Mouse (Mus musculus) kidney, embryonic 14.5 days (tissue): ENCODE measurements around the gene Fa2h. TPM values are rescaled to one million over a fixed set of nuclear protein-coding genes. Genes with fewer than 3 reads are reported as not detected.
A peak's percentile ranks its signal among the peaks of the same experiment; 100 is the strongest.

ENCODE experiments used
- ATAC-seq: fragments of 200-750 bp; cut with Nextera tagmentation; 2 replicates; pipeline ENCODE4 v1.8.0; 2017; ENCODE audit warnings: moderate number of reproducible peaks, mild to moderate bottlenecking, moderate TSS enrichment, moderate library complexity; ENCODE audit not compliant: low FRiP score, low TSS enrichment
- H3K27ac ChIP-seq: fragments of 300-500 bp; sonication (generic); 2 replicates; pipeline ENCODE4 v1.5.1; 2014; ENCODE audit warnings: low read depth, mild to moderate bottlenecking, low read length, moderate library complexity, mixed read lengths
- H3K27me3 ChIP-seq: fragments of 300-500 bp; sonication (generic); 2 replicates; pipeline ENCODE4 v1.6.1; 2014; ENCODE audit warnings: mild to moderate bottlenecking, low read length; ENCODE audit not compliant: control insufficient read depth, insufficient read depth
- H3K36me3 ChIP-seq: fragments of 300-500 bp; sonication (generic); 2 replicates; pipeline ENCODE4 v1.6.1; 2014; ENCODE audit warnings: low read length, mixed read lengths; ENCODE audit not compliant: control insufficient read depth, insufficient read depth
- H3K4me1 ChIP-seq: fragments of 300-500 bp; sonication (generic); 2 replicates; pipeline ENCODE4 v1.6.1; 2014; ENCODE audit warnings: low read length, mixed read lengths; ENCODE audit not compliant: control insufficient read depth, insufficient read depth
- H3K4me2 ChIP-seq: fragments of 300-500 bp; sonication (generic); replicated peaks from 2 replicates; pipeline ENCODE4 v1.6.1; 2014; ENCODE audit warnings: low read depth, mild to moderate bottlenecking, low read length
- H3K4me3 ChIP-seq: fragments of 300-500 bp; sonication (generic); 2 replicates; pipeline ENCODE4 v1.5.1; 2014; ENCODE audit warnings: mild to moderate bottlenecking, low read length
- H3K9ac ChIP-seq: fragments of 300-500 bp; sonication (generic); 2 replicates; pipeline ENCODE4 v1.6.1; 2014; ENCODE audit warnings: low read depth, mild to moderate bottlenecking, low read length, moderate library complexity
- H3K9me3 ChIP-seq: fragments of 300-500 bp; sonication (generic); 2 replicates; pipeline ENCODE4 v1.6.1; 2016; ENCODE audit warnings: low read length; ENCODE audit not compliant: control insufficient read depth
- WGBS: fragments of 180-500 bp; shearing (Covaris S2); extraction: QIAGEN DNeasy Blood & Tissue Kit; methylation state at CpG from one replicate; pipeline ENCODE4 v1.1.7; 2014; 5-methylcytosine and 5-hydroxymethylcytosine counted together
- polyA plus RNA-seq: library from polyadenylated mRNA; unstranded; fragments of >200 nt; fragmentation: Nextera tagmentation; extraction: Ambion mirVana; gene quantifications from 2 replicates; pipeline ENCODE4 v1.2.1, GENCODE M21; 2014

Gene Fa2h
- polyA plus RNA-seq, 1 experiment from 2014 or later, result 0.84 TPM

GRCm38 (mm10) chr8:111417222-111417621 lies 23.6 kb upstream of the Fa2h start:
- H3K4me1 ChIP-seq, result no peaks in the 10 kb centered on the region
- no peaks in the 10 kb centered on the region for H3K27me3 ChIP-seq
- no peaks in the 10 kb centered on the region for H3K9me3 ChIP-seq
- H3K36me3 ChIP-seq, result no peaks in the 10 kb centered on the region
- H3K27ac ChIP-seq, result no peak overlapping the region
- no peak for ATAC-seq
- H3K4me3 ChIP-seq, result no peak overlapping the region
- H3K4me2 ChIP-seq, result no peak overlapping the region
- H3K9ac ChIP-seq, result no peak overlapping the region
- WGBS, result 86% methylated on average over 10 of the region's 10 CpGs

- H3K4me2 ChIP-seq, result no peak overlapping the region
- H3K27ac ChIP-seq, result no peak overlapping the region
- H3K4me1 ChIP-seq, result no peaks in the 10 kb centered on the region
- H3K9ac ChIP-seq, result no peak overlapping the region
- H3K36me3 ChIP-seq, result no peaks in the 10 kb centered on the region
- ATAC-seq, result no peak
- no peaks in the 10 kb centered on the region for H3K9me3 ChIP-seq
- no peaks in the 10 kb centered on the region; the same call in 1 of the 2 replicates for H3K27me3 ChIP-seq
- H3K4me3 ChIP-seq, result no peak overlapping the region
- 45% methylated on average over 4 of the region's 4 CpGs for WGBS
These were observed 9.8 kb upstream of the Fa2h start for GRCm38 (mm10) chr8:111403391-111403790.

DNA sequence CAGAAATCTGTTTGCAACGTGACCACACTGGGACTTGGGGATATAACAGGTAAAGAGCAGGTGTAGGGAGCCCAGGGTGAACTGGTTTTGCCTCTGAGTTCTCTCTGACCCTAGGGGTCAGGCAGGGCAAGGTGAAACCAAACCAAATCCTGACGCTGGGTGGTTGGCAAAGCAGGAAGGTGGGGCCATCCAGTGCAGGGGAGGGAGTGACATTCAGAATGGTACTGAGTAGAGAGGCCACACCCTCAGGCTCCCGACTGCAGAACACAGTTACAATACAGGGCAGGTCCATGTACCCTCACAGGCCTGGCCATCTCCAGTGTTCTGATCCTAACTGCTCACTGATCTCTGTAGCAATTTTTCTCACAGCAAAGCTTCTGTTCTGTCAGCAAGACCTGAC lies 2.4 kb downstream of the Fa2h start:
- Histone ChIP-seq H3K36me3 (no peaks in the 10 kb centered on the region), H3K4me1 (peaks cover 4% of the 10 kb centered on the region; the same call in 1 of the 2 replicates), H3K9me3 (no peaks in the 10 kb centered on the region), H3K9ac (no peak overlapping the region), H3K4me2 (no peak overlapping the region), H3K27me3 (peaks cover 43% of the 10 kb centered on the region), H3K4me3 (no peak overlapping the region), H3K27ac (no peak overlapping the region)
- 27% methylated on average over 3 of the region's 3 CpGs for WGBS
- ATAC-seq, result no peak

DNA sequence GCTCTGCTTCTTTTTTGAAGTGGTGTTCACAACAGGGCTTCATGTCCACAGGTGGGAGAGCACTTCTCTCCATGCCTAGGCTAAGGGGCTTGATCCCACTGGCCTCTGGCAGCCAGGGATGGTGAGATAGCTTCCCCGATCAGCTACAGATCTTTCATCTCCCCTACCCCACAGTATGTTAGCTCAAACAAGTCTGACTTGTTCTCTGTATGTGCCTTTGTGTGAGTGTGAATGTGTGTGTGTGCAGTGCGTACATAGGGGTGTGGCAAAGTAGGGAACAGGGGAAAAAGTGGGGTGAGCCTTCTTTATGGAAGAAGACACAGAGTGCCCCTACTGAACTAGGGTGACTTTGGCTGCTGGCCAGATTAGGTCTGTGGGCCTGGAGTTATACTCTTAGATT lies 2.8 kb downstream of the Fa2h start:
- no peak overlapping the region for H3K4me3 ChIP-seq
- no peaks in the 10 kb centered on the region for H3K9me3 ChIP-seq
- H3K4me1 ChIP-seq, result peaks cover 4% of the 10 kb centered on the region; the same call in 1 of the 2 replicates
- WGBS, result 72% methylated on average over 2 of the region's 2 CpGs
- H3K4me2 ChIP-seq, result no peak overlapping the region
- no peak overlapping the region for H3K27ac ChIP-seq
- no peak overlapping the region for H3K9ac ChIP-seq
- H3K27me3 ChIP-seq, result peaks cover 42% of the 10 kb centered on the region
- H3K36me3 ChIP-seq, result no peaks in the 10 kb centered on the region
- ATAC-seq, result no peak

DNA sequence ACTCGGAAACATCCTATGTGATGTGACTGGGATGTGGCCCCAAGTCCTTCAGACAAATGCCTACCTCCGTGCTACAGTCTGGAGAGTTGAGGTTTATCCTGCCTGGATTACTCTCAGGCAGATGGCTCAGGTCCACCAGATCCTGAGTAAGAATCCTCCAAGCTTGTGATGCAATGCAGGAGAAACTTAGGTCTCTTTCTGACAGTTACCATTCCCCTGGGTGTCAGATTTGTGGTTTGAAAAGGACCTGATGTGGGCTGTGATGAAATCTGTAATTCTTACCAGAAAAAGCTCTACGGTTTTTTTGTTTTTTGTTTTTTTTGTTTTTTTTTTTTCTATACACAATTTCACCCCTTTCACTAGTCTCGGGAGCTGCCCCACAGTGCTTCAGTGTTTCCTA lies 4.0 kb downstream of the Fa2h start:
- no peak overlapping the region for H3K4me2 ChIP-seq
- H3K9me3 ChIP-seq, result no peaks in the 10 kb centered on the region
- WGBS, result 88% methylated on average over 4 of the region's 4 CpGs
- H3K27ac ChIP-seq, result no peak overlapping the region
- peaks cover 4% of the 10 kb centered on the region; the same call in 1 of the 2 replicates for H3K4me1 ChIP-seq
- no peak overlapping the region for H3K4me3 ChIP-seq
- peaks cover 33% of the 10 kb centered on the region for H3K27me3 ChIP-seq
- no peaks in the 10 kb centered on the region for H3K36me3 ChIP-seq
- H3K9ac ChIP-seq, result no peak overlapping the region
- ATAC-seq, result no peak

GRCm38 (mm10) chr8:111385915-111386314 lies 7.7 kb downstream of the Fa2h start:
- Histone ChIP-seq H3K4me3 (no peak overlapping the region), H3K9ac (no peak overlapping the region), H3K9me3 (no peaks in the 10 kb centered on the region), H3K4me1 (no peaks in the 10 kb centered on the region), H3K36me3 (no peaks in the 10 kb centered on the region), H3K4me2 (no peak overlapping the region), H3K27ac (no peak overlapping the region), H3K27me3 (peaks cover 3% of the 10 kb centered on the region; the same call in 1 of the 2 replicates)
- no peak for ATAC-seq
- 69% methylated on average over 9 of the region's 9 CpGs for WGBS

DNA sequence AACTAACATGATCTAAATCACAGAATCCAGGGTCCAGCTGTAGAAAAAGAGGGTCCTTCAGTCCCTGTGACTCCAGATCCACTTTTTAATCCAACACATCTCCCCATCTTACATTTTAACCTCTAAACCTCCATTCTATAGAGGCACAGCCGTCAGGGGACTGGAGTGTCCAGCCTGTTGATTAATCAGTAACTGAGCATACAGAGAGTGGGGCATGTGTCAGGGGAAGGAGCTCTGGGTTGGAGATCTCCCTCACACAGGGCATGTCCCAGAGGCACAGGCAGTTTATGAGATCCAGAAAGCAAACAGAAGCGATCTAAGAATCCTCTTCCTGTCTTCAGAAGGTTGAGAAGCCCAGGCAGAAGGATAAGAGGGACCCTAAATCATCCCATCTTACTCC lies 9.0 kb downstream of the Fa2h start:
- Histone ChIP-seq H3K27ac (no peak overlapping the region), H3K9me3 (no peaks in the 10 kb centered on the region), H3K36me3 (no peaks in the 10 kb centered on the region), H3K27me3 (no peaks in the 10 kb centered on the region), H3K9ac (no peak overlapping the region), H3K4me2 (0 out of 2 replicates have a peak overlapping the region, but pooled peaks have one; percentile 5), H3K4me1 (no peaks in the 10 kb centered on the region), H3K4me3 (no peak overlapping the region)
- peak; percentile 64; the same call in 1 of the 2 replicates for ATAC-seq
- 24% methylated on average over 2 of the region's 2 CpGs for WGBS

DNA sequence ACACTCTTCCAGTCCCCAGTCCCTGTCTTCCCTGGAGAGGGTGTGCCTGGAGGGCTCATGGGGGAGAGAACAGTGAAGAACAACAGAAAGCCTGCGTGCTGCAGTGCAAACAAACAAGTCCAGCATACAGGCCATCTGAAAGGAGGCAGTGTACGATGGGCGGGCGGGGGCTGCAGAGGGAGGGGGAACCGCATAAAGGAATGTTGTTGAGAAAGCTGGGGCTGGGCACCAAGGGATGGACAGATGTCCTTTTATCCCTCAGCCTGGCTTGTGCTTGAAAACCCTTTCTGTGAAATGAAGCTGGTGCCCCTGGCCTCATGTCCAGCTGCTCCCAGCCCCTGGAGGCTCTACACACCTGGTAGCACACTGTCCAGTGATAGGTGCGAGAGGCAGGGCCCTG lies 18.4 kb downstream of the Fa2h start:
- no peak overlapping the region for H3K4me2 ChIP-seq
- no peak overlapping the region for H3K9ac ChIP-seq
- H3K4me3 ChIP-seq, result no peak overlapping the region
- H3K9me3 ChIP-seq, result no peaks in the 10 kb centered on the region
- no peaks in the 10 kb centered on the region for H3K4me1 ChIP-seq
- H3K36me3 ChIP-seq, result no peaks in the 10 kb centered on the region
- WGBS, result 55% methylated on average over 6 of the region's 6 CpGs
- no peak for ATAC-seq
- H3K27ac ChIP-seq, result no peak overlapping the region
- no peaks in the 10 kb centered on the region for H3K27me3 ChIP-seq

GRCm38 (mm10) chr8:111369711-111370110 lies 23.9 kb downstream of the Fa2h start:
- Histone ChIP-seq H3K9me3 (no peaks in the 10 kb centered on the region), H3K4me2 (no peak overlapping the region), H3K27ac (no peak overlapping the region), H3K36me3 (no peaks in the 10 kb centered on the region), H3K27me3 (no peaks in the 10 kb centered on the region), H3K9ac (no peak overlapping the region), H3K4me3 (no peak overlapping the region), H3K4me1 (no peaks in the 10 kb centered on the region)
- no peak for ATAC-seq
- WGBS, result 86% methylated on average over 9 of the region's 9 CpGs
